Mouse (Mus musculus) bone marrow, adult 2 months (tissue): ENCODE data around the gene Sez6l2.

ENCODE experiments used
- CTCF ChIP-seq: fragments of 200-500 bp; IDR thresholded peaks from 2 replicates; pipeline ENCODE4 v1.5.1; 2011; ENCODE audit warnings: low read length, control low read depth; ENCODE audit not compliant: control insufficient read depth, insufficient read depth
- POLR2A ChIP-seq: fragments of 200-500 bp; IDR thresholded peaks from 2 replicates; pipeline ENCODE4 v1.6.1; 2011; ENCODE audit warnings: low read depth, mild to moderate bottlenecking, control low read depth, low read length, borderline replicate concordance; ENCODE audit not compliant: control insufficient read depth

DNA sequence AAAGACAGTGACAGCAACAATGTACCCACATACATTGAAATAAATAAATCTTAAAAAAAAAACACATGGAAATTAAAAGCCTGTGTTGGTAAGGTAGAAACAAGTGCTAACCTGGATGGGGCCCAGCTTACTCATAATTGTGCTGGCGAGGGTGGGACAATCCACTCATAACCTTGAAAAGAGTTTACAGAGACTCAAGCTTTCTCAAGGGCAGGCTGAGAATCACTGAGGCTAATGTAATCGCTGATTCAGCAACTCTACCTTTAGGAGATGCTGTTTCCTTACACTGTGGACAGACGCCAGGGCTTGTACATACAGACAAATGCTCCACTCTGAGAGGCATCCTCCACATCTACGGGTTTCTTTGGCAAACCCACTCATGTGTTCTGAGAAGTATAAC is 30.4 kb upstream of the Sez6l2 start:
- TF ChIP-seq CTCF (no peak), POLR2A (no peak)
